ENCODE assay signal across 9 mouse cellular contexts in genomic region chr6:18848702-18849061, GRCm38 (mm10). TPM values are rescaled to one million over a fixed set of nuclear protein-coding genes. Genes with fewer than 3 reads are reported as not detected.
DNase-seq lines count a peak whose midpoint lies in the region; ATAC-seq and TF ChIP-seq lines count a peak whose summit lies in the region.
"Had no signal": no experiment of that assay in that cellular context is flagged by ENCODE, and none has a peak within 500 bp of the region (broad histone marks: within the 10 kb centered on the region; RNA-seq: fewer than 3 reads in every experiment).

No protein-coding gene starts in this region.

- WGBS in forebrain, embryonic 13.5 days: 1% methylated on average over 25 of the region's 28 CpGs
- under 1% methylated on average over 28 of the region's 28 CpGs for whole genome bisulfite sequencing in liver, embryonic 15.5 days (ENCODE audit: insufficient replicate concordance)

- H3K4me2 ChIP-seq in forebrain, embryonic 13.5 days: peak overlapping the region; percentile 70
- H3K4me2 ChIP-seq in liver, embryonic 15.5 days: peak overlapping the region; percentile 76

- DNase-seq in gastrocnemius, adult 2 months: no peak
- DNase-seq in gastrocnemius, postnatal 36 days: no peak
- DNase-seq in Muller cell, postnatal 12 days (ENCODE audit: inconsistent ontology term): no peak
- no peak for DNase-seq in frontal cortex, postnatal 14 days (ENCODE audit: low spot score in 2 of 2)
- DNase-seq in retina, embryonic 14.5 days (ENCODE audit: low spot score): no peak

- no peaks in the 10 kb centered on the region for H3K27me3 ChIP-seq in forebrain, embryonic 13.5 days
- no peaks in the 10 kb centered on the region for H3K27me3 ChIP-seq in liver, embryonic 15.5 days

- H3K4me1 ChIP-seq in forebrain, embryonic 13.5 days: peaks cover 20% of the 10 kb centered on the region
- H3K4me1 ChIP-seq in liver, embryonic 15.5 days (replicated peaks): peaks cover 10% of the 10 kb centered on the region

- peak; percentile 35 for ATAC-seq in CD4-positive, CD25-positive, alpha-beta regulatory T cell, adult 4 months
- no peak for ATAC-seq in forebrain, embryonic 13.5 days
- no peak for ATAC-seq in liver, embryonic 15.5 days (ENCODE audit: insufficient read depth)

- peak overlapping the region; percentile 97 for H3K9ac ChIP-seq in forebrain, embryonic 13.5 days
- peak overlapping the region; percentile 97 for H3K9ac ChIP-seq in liver, embryonic 15.5 days

- H3K4me3 ChIP-seq in gastrocnemius, adult 2 months: peak overlapping the region; percentile 83
- peak overlapping the region; percentile 88 for H3K4me3 ChIP-seq in forebrain, embryonic 13.5 days
- peak overlapping the region; percentile 96 for H3K4me3 ChIP-seq in liver, embryonic 15.5 days (replicated peaks)

- peak overlapping the region; percentile 94 for H3K27ac ChIP-seq in gastrocnemius, adult 2 months
- H3K27ac ChIP-seq in forebrain, embryonic 13.5 days: peak overlapping the region; percentile 94
- peak overlapping the region; percentile 92 for H3K27ac ChIP-seq in liver, embryonic 15.5 days (replicated peaks)

- intact Hi-C loops in gastrocnemius, adult 2 months (cut with DNase I): no loop called here
- intact Hi-C loops in gastrocnemius, postnatal 36 days (cut with DNase I): no loop called here

- H3K9me3 ChIP-seq in forebrain, embryonic 13.5 days (replicated peaks): no peaks in the 10 kb centered on the region
- H3K9me3 ChIP-seq in liver, embryonic 15.5 days (replicated peaks): no peaks in the 10 kb centered on the region

- peaks cover 21% of the 10 kb centered on the region for H3K36me3 ChIP-seq in forebrain, embryonic 13.5 days (ENCODE audit: poor library complexity, severe bottlenecking)
- peaks cover 24% of the 10 kb centered on the region; the same call in 1 of the 2 replicates for H3K36me3 ChIP-seq in liver, embryonic 15.5 days (replicated peaks)

- no peak for TF ChIP-seq CTCF in gastrocnemius, adult 2 months (IDR thresholded peaks at IDR 0.05)

RNA-seq across cellular contexts. Expression of gene Lsm8, which starts 0.3 kb away (rescaled TPM):
- 10 to 100 TPM in 1 of 2 experiments, 1 to 10 TPM in 1; 9.8 to 10.6 TPM for total RNA-seq in gastrocnemius, adult 2 months (2021)
- 1 to 10 TPM; 9.2 to 9.4 TPM for total RNA-seq in gastrocnemius, postnatal 36 days (2021)
- 10 to 100 TPM; 63.9 to 80.6 TPM for polyA plus RNA-seq in CD4-positive, CD25-positive, alpha-beta regulatory T cell, adult 4 months (2017; shearing (Covaris generic))
- 234 and 281 TPM in 2 replicates for polyA plus RNA-seq in forebrain, embryonic 13.5 days (2015; fragmentation: Nextera tagmentation; extraction: Ambion mirVana)
- 68.0 and 75.3 TPM in 2 replicates for polyA plus RNA-seq in liver, embryonic 15.5 days (2015; fragmentation: Nextera tagmentation; extraction: Ambion mirVana)

RNA-seq across cellular contexts. Expression of gene Ankrd7, which starts 17.4 kb away (rescaled TPM):
- total RNA-seq in gastrocnemius, adult 2 months (2021): not detected
- not detected for total RNA-seq in gastrocnemius, postnatal 36 days (2021)
- under 1 TPM in 1 of 2 experiments, not detected in 1; 0.54 TPM for polyA plus RNA-seq in CD4-positive, CD25-positive, alpha-beta regulatory T cell, adult 4 months (2017; shearing (Covaris generic))
- polyA plus RNA-seq in forebrain, embryonic 13.5 days (2015; fragmentation: Nextera tagmentation; extraction: Ambion mirVana): 0.15 and 0.28 TPM in 2 replicates
- polyA plus RNA-seq in liver, embryonic 15.5 days (2015; fragmentation: Nextera tagmentation; extraction: Ambion mirVana): not detected in 2 replicates
- total RNA-seq: gastrocnemius, postnatal 4 days had no signal
